Mouse (Mus musculus): ENCODE results near the gene Cx3cr1. TPM values are rescaled to one million over a fixed set of nuclear protein-coding genes. Genes with fewer than 3 reads are reported as not detected.
"Not testable (repeated sequence)": the region's sequence is repeated elsewhere in the genome, so short reads cannot be mapped to it uniquely, and the experiment has no call there.

The Cx3cr1 gene
- total RNA-seq, 2 experiments from 2014 or later: 30.8 to 31.7 TPM

DNA sequence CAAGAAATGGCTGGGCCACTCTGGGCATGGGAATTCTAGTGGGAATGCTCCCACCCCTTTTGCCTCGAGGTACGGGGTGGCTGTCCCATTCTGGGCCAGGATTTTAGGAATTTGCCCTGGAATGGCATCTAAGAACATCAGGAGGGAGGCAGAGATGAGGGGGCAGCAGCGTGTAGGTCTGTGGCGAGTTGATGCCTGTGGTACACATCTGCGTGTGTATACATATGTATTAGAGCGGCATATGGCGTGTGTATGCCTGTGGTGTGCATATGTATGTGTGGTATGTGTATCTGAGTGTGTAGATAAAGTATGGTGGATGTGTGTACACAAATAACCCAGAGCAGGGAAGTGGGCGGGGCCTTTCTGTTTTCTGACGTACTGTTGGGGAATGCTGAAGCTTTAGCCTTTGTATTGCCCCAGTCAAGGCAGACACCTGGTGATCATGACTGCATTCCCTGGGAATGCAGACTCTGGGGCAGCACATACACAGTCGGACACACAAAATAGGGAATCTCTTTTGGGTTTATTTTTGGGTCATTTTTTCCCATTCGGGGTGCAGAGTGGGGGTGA, 56.3 kb downstream of the Cx3cr1 start:
- no peak overlapping the region for H3K27ac ChIP-seq
- DNase-seq (ENCODE audit: low spot score in 2 of 2): no peak
- no peak for TF ChIP-seq CTCF (conservative IDR thresholded peaks at IDR 0.05)
- no peak overlapping the region for H3K4me3 ChIP-seq

DNA sequence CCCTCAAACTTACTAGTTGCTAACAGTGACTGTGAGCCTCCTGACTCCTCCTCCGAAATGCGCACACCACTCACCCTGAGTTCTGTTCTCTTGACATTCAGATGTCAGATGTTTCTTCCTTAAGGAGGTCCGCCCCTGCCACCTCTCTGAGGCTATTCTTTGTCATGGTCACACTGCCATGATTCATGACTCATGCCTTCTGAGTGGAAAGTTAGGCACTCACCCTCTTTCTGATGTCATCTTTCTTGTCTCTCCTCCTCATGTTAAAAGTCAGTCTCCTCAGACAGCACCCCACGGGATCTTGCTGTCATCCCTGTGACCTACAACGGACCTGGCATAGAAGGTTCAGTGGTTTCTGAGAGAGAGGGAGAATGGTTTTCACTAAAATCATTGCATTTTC, 56.9 kb downstream of the Cx3cr1 start:
- Histone ChIP-seq H3K4me3 (no peak overlapping the region), H3K27ac (peak overlapping the region; percentile 98; the same call in 1 of the 2 replicates)
- no peak for TF ChIP-seq CTCF (conservative IDR thresholded peaks at IDR 0.05)
- DNase-seq (ENCODE audit: low spot score in 2 of 2): no peak

DNA sequence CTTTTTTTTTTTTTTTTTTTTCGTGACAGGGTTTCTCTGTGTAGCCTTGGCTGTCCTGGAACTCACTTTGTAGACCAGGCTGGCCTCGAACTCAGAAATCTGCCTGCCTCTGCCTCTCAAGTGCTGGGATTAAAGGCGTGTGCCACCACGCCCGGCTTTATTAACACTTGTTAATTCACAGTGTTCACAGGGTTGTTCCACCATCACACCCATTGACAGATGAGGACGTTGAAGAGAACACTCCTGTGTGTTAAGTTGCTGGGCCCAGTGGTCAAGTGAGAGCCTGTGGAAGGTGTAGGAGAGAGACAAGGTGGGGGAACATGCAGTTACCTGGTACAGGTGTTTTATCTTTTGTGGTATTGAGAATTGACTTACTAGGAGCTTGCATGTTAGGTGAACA, 57.5 kb downstream of the Cx3cr1 start:
- not testable (repeated sequence) for DNase-seq (ENCODE audit: low spot score in 2 of 2); H3K4me3 ChIP-seq
- peak overlapping the region; percentile 98; the same call in 1 of the 2 replicates for H3K27ac ChIP-seq

DNA sequence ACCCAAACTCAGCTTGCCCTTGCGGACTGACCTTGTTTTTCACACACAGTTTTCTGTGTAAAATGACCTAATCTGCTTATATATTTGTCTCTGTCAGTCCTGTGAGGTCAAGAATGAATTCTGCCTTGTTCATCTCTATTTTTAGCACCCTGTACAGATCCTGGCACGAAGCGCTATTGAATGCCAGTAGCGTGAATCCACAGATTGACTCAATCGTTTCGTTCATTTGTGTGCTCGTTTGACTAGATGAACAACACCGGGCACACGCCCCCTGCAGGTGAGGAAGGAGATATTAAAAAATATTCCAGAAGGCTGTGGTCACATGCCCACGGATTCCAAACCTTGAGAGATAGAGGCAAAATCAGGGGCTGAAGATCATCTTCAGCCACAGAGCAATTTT, 58.1 kb downstream of the Cx3cr1 start:
- DNase-seq (ENCODE audit: low spot score in 2 of 2): peak; percentile 75 to 85
- peak overlapping the region; percentile 61 for H3K4me3 ChIP-seq
- TF ChIP-seq CTCF (conservative IDR thresholded peaks at IDR 0.05): peak; percentile 86
- H3K27ac ChIP-seq: peak overlapping the region; percentile 98

DNA sequence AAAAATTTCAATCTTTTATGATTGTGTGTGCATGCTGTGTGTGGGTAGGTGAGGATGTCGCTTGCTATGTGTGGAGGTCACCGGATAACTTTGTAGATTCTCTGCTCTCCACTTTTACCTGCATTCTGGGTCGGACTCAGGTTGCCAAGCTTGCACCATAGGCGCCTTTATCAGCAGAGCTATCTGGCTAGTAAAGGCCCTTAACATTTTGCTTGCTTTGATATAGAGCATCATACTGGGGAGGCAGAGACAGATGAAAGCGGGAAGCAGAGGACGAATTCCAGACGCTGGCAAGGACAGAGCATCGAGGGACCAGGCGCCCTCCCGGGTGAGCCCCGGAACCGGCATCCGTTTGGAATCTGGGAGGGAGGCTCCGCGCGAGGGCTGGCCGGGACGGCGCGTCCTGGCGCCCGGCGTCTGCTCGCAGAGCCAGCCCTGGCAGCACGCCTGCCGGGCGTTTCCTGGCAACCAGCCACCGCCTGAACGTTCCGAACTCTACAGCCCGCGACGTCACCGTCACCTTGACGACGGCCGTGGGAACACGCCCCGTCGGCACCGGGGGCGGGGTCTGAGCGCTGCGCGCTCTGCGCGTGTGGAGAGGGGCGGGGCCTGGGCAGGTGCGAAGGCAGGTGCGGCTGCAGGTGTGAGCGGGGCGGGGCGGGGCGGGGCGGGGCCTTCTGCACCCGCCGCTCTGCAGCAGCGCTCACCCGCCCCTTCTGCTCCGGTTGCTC, 58.7 kb downstream of the Cx3cr1 start:
- TF ChIP-seq CTCF (conservative IDR thresholded peaks at IDR 0.05): no peak

DNA sequence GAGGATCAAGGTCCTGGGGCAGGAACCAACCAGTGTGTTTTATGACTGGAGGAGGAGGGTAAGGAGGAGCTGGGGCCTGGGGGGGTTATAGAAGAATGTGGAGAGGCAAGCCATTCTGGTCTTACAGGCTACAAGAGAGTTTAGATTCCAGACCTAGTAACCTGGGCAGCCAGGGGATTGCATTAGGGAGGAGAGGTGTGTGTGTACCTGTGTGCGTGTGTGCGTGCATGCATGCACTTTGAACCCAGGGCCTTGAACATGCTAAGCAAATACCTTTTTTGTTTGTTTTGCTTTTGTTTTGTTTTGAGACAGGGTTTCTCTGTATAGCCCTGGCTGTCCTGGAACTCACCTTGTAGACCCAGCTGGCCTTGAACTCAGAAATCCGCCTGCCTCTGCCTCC, 59.8 kb downstream of the Cx3cr1 start:
- no peak for TF ChIP-seq CTCF (conservative IDR thresholded peaks at IDR 0.05)
- no peak overlapping the region for H3K4me3 ChIP-seq
- DNase-seq (ENCODE audit: low spot score in 2 of 2): no peak
- peak overlapping the region; percentile 98; the same call in 1 of the 2 replicates for H3K27ac ChIP-seq

More for the DNA sequence above, 58.7 kb downstream of the Cx3cr1 start:
- peak; percentile 96 to 99 for DNase-seq (ENCODE audit: low spot score in 2 of 2)
- Histone ChIP-seq H3K27ac (peak overlapping the region; percentile 98), H3K4me3 (peak overlapping the region; percentile 61)

DNA sequence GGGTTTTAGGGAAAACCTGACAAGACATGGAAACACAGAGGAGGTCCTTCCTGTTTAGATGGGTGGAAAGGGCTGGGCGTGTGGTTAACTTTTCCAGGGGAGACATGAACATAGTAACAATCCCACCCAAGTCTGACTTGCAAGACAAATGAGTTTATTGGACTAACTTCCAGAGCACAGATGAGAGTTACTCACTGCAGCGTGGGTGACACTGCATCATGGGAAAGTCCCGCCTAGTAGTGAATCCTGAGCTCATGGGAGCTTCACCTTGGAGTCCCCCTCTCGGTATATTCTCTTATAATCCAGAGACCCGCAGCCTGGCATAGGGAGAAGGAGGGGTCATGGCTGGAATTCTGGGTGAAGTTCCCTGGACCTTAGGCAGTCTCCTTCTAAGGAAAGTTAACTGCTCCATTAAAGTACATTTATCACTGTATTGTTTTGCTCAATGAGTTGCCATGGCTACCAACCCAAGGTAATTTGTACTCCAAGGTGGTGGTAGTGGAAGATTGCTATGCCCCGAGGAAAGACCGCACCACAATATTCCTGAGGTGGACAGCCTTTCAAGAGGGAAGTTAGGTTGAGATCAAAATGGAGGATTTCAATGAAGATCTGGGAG, 60.3 kb downstream of the Cx3cr1 start:
- H3K27ac ChIP-seq: peak overlapping the region; percentile 98; the same call in 1 of the 2 replicates
- DNase-seq (ENCODE audit: low spot score in 2 of 2): no peak
- TF ChIP-seq CTCF (conservative IDR thresholded peaks at IDR 0.05): no peak
- H3K4me3 ChIP-seq: no peak overlapping the region

DNA sequence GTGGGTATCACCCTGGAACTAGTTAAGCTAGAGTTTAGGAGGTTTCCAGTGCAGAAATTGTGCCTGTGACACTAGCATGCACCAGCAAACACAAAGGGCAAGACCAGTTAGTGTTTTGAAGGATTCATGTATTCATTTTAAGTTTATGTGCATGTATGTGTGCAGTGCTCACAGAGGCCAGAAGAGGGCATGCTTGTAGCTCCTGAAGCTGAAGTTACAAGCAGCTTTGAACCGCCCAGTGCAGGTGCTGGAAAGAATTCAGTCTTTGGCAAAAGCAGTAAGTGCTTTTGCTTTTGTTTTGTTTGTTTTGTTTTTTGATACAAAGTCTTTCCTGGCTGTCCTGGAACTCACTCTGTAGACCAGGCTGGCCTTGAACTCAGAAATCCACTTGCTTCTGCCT, 61.8 kb downstream of the Cx3cr1 start:
- H3K4me3 ChIP-seq: no peak overlapping the region
- H3K27ac ChIP-seq: no peak overlapping the region
- no peak for DNase-seq (ENCODE audit: low spot score in 2 of 2)
- peak; percentile 51 for TF ChIP-seq CTCF (conservative IDR thresholded peaks at IDR 0.05)

DNA sequence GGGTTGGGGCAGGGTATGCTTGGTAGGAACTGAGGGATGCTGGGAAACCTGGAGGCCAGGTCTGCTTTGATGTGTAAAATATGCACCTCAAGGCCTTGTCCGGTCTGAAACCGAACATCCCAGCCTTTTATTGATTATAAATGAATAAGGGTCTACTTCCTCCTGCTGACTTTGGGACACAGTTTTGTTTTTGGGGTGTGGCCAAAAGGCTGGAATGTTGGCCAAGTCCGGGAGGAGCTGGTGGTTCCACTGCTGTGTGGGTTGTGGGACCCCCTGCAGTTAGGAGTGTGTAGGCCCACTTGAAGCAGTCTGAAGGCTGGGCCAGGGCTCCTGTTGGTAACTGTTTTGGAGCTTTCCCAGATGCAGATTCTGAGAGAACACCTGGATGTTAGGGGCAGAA, 63.7 kb downstream of the Cx3cr1 start:
- DNase-seq (ENCODE audit: low spot score in 2 of 2): no peak

DNA sequence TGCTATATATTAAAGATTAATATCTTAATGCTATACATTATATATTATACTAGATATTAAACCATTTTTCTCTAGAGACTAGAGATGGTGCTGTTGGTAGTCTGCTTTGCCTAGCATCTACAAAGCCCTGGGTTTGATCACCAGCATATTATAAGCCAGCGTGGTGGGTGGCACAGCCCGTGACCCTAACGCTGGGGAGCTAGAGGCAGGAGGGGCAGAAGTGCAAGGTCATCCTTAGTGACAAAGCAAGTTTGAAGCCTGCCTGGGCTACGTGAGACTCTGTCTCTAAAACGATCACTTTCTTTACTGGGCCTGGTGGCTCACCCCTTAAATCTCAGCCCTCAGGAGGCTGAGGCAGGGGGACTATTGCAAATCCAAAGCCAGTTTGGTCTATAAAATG, 66.8 kb downstream of the Cx3cr1 start:
- no peak for TF ChIP-seq CTCF (conservative IDR thresholded peaks at IDR 0.05)
- no peak for DNase-seq (ENCODE audit: low spot score in 2 of 2)
- Histone ChIP-seq H3K27ac (no peak overlapping the region), H3K4me3 (no peak overlapping the region)

More for the DNA sequence above, 63.7 kb downstream of the Cx3cr1 start:
- TF ChIP-seq CTCF (conservative IDR thresholded peaks at IDR 0.05): no peak
- Histone ChIP-seq H3K4me3 (no peak overlapping the region), H3K27ac (no peak overlapping the region)

DNA sequence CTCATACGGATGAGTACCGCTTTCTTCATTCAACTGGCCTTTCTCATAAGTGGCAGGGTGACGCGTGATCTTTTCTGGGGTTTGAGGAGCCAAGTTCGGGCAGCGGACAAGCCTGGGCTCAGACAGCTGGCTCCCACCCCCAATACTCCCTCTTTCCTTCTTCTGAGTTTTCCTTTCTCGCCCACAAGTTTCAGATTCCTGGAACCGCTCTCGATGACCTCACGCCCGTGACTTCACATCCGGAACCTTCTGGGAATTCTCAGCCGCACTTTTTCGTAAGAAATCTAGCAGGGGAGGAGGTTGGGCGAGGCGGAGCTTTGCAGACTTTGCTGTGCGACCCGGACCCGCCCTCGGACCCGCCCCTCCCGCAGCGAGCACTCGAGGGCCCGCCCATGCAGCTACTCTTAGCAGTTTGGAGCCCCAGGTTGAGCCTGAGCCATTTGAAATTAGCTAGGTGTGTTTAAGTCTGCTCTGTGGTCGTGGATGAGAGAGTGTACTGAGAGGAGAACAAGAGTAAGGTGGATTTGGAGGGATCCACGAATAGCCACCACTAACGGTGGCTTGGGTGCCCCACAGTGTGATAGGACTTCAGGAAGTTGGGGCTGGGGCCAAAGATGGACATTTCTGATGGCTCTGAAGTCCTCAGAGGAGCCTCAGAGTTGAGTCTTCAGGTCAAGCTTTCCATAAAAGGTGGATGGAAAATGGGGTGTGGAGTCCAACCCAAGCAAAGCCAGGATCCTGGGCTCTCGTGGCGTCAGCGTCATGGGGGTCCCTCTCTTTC, 67.5 kb downstream of the Cx3cr1 start:
- H3K27ac ChIP-seq: peak overlapping the region; percentile 55; the same call in 1 of the 2 replicates
- peak overlapping the region; percentile 53 for H3K4me3 ChIP-seq
- no peak for TF ChIP-seq CTCF (conservative IDR thresholded peaks at IDR 0.05)
- peak; percentile 47 to 68 for DNase-seq (ENCODE audit: low spot score in 2 of 2)

DNA sequence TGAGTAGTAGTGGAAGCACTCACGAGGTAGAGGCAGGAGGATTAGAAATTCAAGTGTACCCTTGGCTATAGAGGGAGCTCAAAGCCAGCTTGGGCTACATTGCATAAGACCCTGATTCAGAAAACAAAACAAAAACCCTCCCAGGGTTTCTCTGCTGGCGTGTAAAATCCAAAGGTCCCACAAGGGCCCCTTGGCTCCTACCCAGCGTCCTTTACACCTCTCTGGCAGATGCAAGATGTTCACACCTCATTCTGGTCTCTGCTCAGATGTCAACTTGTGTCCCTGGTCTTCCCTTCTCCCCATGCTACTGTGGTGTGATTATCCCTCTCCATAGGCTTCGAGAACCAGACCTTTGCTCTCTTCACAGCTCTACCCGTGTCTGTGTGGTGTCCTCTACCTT, 68.9 kb downstream of the Cx3cr1 start:
- Histone ChIP-seq H3K4me3 (no peak overlapping the region), H3K27ac (no peak overlapping the region)
- TF ChIP-seq CTCF (conservative IDR thresholded peaks at IDR 0.05): no peak
- no peak for DNase-seq (ENCODE audit: low spot score in 2 of 2)

DNA sequence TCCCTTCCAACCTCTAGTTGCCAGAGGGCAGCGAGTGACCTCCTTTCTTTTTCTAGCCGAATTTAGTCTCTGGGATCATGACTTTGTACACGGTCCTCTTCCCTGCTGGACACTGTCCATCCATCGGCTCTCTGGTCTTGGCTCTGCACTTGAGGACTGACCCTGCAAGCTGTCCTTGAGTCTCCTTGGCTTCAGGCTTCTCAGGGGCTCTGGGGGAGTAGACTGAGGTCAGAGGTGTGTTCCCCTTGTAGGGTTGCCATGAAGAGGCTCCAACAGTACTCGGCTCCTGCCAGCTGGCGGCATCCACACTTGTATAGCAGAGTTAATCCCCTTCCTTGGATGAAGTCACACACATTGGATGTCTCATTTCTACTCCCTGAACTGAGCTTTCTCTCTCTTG, 70.0 kb downstream of the Cx3cr1 start:
- no peak for TF ChIP-seq CTCF (conservative IDR thresholded peaks at IDR 0.05)
- Histone ChIP-seq H3K27ac (no peak overlapping the region), H3K4me3 (no peak overlapping the region)
- DNase-seq (ENCODE audit: low spot score in 2 of 2): no peak
